Mouse (Mus musculus): Measurements from ENCODE around the gene Ttc39b. TPM values are rescaled to one million over a fixed set of nuclear protein-coding genes. Genes with fewer than 3 reads are reported as not detected.

Ttc39b gene
- total RNA-seq (2015; ENCODE audit: low replicate concordance): 0.19 and 2.1 TPM in 2 replicates
- 0.56 and 4.9 TPM in 2 replicates for total RNA-seq (2017; ENCODE audit: low replicate concordance)

DNA sequence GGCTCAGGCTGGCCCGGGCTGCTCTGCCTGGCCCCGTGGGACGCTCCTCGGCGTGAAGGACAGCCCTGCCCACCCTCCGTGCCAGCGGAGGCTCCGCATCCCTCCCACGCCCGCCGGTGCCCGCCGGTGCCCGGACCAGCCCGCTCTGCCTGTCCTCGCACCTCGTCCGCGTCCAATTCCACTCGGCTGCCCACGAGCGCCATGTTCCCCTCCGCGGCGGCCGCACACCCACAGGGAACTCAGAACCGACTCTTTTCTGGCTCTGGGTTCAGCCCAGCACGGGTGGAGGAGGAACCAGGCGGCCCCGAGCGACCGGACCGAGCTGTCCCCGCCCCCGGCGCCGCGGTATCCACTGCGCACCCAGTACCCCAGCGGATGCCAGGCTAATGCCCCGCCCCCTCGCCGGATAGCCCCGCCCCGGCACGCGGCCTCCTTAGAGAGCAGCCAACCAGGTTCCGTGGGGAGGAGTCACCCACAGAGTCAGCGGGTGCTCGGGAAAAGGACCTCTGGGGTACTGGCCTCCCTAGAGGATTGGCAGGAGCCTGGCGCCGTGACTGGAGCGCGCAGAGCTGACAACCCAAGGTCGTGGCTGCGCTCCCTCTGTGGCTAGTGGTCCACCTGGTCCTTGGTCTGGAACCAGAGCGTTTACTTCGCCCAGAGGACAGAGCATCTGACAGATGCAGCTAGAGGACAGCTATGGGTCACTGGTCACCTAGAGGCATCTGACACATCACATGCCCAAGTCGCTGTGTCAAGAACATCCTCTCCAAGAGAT is at the start of gene Ttc39b:
Ttc39b (minus strand) TSS at position 346 of the 775 bp plus-strand sequence.
- peak; percentile 98 for ATAC-seq (replicated peaks; ENCODE audit: low FRiP score, poor library complexity, severe bottlenecking)

DNA sequence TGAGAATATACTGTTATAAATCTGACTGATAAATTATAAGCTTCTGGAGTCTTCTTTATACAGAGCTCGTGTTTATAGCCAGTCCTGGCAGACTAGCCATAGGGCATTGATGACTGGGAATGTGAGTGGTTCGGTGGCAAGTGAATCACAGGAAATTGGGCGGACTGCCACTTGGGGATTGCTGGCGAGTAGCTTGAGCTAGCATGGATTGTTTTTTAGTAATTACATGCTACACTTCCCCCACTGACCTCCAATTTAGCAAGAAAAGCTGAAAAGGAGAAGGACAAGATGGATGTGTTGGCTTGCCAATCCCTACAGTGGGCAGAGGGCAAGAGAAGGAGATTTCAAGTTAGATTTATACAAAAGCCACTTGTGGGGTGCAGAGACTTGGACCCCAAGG is 49.3 kb upstream of the Ttc39b start:
- ATAC-seq (replicated peaks; ENCODE audit: low FRiP score, poor library complexity, severe bottlenecking): no peak

DNA sequence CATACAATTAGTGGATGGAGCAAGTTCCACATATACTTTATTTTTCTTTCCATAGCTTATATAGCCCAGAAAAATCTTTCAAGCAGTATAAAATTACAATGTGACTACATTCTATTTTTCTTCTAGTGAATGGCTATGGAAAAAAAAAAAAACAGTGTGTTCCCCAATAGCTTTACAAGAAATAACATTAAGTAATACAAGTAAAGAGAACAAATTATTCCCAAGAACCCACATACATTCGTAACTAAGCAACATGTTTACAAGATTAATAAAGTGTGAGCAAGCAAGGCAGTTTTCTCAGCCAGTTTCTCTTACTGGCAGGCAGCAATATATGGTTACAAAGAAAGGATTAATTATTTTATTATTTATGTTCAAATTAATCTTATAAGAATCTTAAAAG is 33.7 kb upstream of the Ttc39b start:
- ATAC-seq (replicated peaks; ENCODE audit: low FRiP score, poor library complexity, severe bottlenecking): no peak

- ATAC-seq (replicated peaks; ENCODE audit: low FRiP score, poor library complexity, severe bottlenecking): no peak
Measured at GRCm38 (mm10) chr4:83354786-83355185, 30.7 kb upstream of the Ttc39b start.

- no peak for ATAC-seq (replicated peaks; ENCODE audit: low FRiP score, poor library complexity, severe bottlenecking)
Measured at GRCm38 (mm10) chr4:83353949-83354348, 29.9 kb upstream of the Ttc39b start.

DNA sequence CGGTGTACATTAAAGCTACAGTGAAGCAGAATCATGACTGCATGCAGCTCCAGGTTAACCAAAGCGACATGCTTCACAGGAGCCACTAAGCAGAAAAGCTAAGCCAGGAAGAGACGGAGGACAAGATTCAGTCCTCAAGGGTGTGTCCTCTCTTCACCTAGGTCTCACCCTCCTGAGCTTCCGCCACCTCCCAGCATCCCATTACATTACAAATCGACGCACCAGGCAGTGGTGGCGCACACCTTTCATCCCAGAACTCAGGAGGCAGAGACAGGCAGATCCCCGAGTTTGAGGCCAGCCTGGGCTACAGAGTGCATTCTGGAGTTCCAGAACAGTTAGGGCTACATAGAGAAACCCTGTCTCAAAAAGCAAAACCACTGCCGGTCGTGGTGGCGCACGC is 29.2 kb upstream of the Ttc39b start:
- ATAC-seq (replicated peaks; ENCODE audit: low FRiP score, poor library complexity, severe bottlenecking): no peak

- no peak for ATAC-seq (replicated peaks; ENCODE audit: low FRiP score, poor library complexity, severe bottlenecking)
Measured at GRCm38 (mm10) chr4:83350719-83351118, 26.7 kb upstream of the Ttc39b start.

GRCm38 (mm10) chr4:83348970-83349369 is 24.9 kb upstream of the Ttc39b start:
- no peak for ATAC-seq (replicated peaks; ENCODE audit: low FRiP score, poor library complexity, severe bottlenecking)

GRCm38 (mm10) chr4:83343895-83344294 is 19.8 kb upstream of the Ttc39b start:
- ATAC-seq (replicated peaks; ENCODE audit: low FRiP score, poor library complexity, severe bottlenecking): no peak

- ATAC-seq (replicated peaks; ENCODE audit: low FRiP score, poor library complexity, severe bottlenecking): no peak
Measured at GRCm38 (mm10) chr4:83343146-83343823, 19.2 kb upstream of the Ttc39b start.

- no peak for ATAC-seq (replicated peaks; ENCODE audit: low FRiP score, poor library complexity, severe bottlenecking)
Measured at GRCm38 (mm10) chr4:83342268-83342970, 18.4 kb upstream of the Ttc39b start.

GRCm38 (mm10) chr4:83339393-83339792 is 15.3 kb upstream of the Ttc39b start:
- ATAC-seq (replicated peaks; ENCODE audit: low FRiP score, poor library complexity, severe bottlenecking): no peak

DNA sequence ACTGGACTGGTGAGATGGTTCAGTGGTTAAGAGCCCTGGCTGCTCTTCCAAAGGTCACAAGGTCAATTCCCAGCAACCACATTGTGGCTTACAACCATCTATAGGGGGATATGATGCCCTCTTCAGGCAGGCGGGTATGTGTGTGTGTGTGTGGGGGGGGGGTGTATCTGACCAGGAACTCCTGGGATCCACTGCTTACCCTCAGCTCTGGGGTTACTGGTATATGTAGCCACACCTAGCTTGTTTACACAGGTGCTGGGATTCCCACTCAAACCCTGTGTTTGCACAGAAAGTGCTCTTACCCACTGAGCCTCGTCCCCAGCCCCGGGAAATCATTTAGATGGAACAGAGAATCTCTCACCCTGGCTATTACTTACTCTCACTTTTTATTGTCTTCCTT is 13.7 kb upstream of the Ttc39b start:
- ATAC-seq (replicated peaks; ENCODE audit: low FRiP score, poor library complexity, severe bottlenecking): no peak

- ATAC-seq (replicated peaks; ENCODE audit: low FRiP score, poor library complexity, severe bottlenecking): no peak
Measured at GRCm38 (mm10) chr4:83330369-83330768, 6.3 kb upstream of the Ttc39b start.

GRCm38 (mm10) chr4:83329615-83330014 is 5.6 kb upstream of the Ttc39b start:
- ATAC-seq (replicated peaks; ENCODE audit: low FRiP score, poor library complexity, severe bottlenecking): no peak

GRCm38 (mm10) chr4:83328026-83328945 is 4.2 kb upstream of the Ttc39b start:
- no peak for ATAC-seq (replicated peaks; ENCODE audit: low FRiP score, poor library complexity, severe bottlenecking)

DNA sequence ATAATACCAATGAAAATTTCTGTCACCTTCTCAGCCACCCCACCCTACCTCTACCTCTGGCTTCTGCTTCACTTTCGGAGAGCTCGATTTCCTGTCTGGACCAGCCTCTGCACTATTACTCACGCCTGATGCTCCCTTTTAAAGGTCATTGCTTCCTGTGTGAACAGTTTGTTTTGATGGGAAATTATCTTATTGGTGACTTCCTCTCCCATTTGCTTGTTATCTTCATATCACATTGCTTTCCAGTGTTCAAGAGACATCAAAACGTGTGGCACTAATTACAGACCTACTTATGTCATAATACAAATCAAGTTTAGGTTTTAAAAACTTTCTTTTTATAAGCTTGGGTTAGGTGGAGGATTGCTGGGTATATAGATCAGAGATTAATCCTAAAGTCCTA is 3.5 kb upstream of the Ttc39b start:
- no peak for ATAC-seq (replicated peaks; ENCODE audit: low FRiP score, poor library complexity, severe bottlenecking)

GRCm38 (mm10) chr4:83325366-83325765 is 1.3 kb upstream of the Ttc39b start:
- ATAC-seq (replicated peaks; ENCODE audit: low FRiP score, poor library complexity, severe bottlenecking): no peak

- no peak for ATAC-seq (replicated peaks; ENCODE audit: low FRiP score, poor library complexity, severe bottlenecking)
Measured at GRCm38 (mm10) chr4:83323201-83323903, 703 bp downstream of the Ttc39b start.
